Mouse (Mus musculus) midbrain, embryonic 11.5 days (tissue): Measurements from ENCODE around the gene Ccdc189. TPM values are rescaled to one million over a fixed set of nuclear protein-coding genes. Genes with fewer than 3 reads are reported as not detected.

Source experiments
- ATAC-seq: fragments of 200-750 bp; cut with Nextera tagmentation; 2 replicates; pipeline ENCODE4 v1.8.0; 2017; ENCODE audit warnings: moderate TSS enrichment, moderate library complexity; ENCODE audit not compliant: low FRiP score
- DNase-seq: peaks from one replicate; pipeline ENCODE4 v3.0.0; 2015; ENCODE audit warnings: low spot score; ENCODE audit errors: missing footprints
- H3K27ac ChIP-seq: fragments of 300-500 bp; sonication (generic); 2 replicates; pipeline ENCODE4 v1.5.1; 2014; ENCODE audit warnings: low read depth, low read length
- H3K27me3 ChIP-seq: fragments of 300-500 bp; sonication (generic); 2 replicates; pipeline ENCODE4 v1.6.1; 2014; ENCODE audit warnings: mild to moderate bottlenecking, low read length, moderate library complexity, mixed read lengths; ENCODE audit not compliant: control insufficient read depth, insufficient read depth
- H3K36me3 ChIP-seq: fragments of 300-500 bp; sonication (generic); 2 replicates; pipeline ENCODE4 v1.6.1; 2014; ENCODE audit warnings: mild to moderate bottlenecking, low read length, moderate library complexity, mixed read lengths; ENCODE audit not compliant: control insufficient read depth, insufficient read depth
- H3K4me1 ChIP-seq: fragments of 300-500 bp; sonication (generic); 2 replicates; pipeline ENCODE4 v1.6.1; 2014; ENCODE audit warnings: low read length; ENCODE audit not compliant: control insufficient read depth, insufficient read depth
- H3K4me2 ChIP-seq: fragments of 300-500 bp; sonication (generic); 2 replicates; pipeline ENCODE4 v1.6.1; 2014; ENCODE audit warnings: mild to moderate bottlenecking, moderate library complexity
- H3K4me3 ChIP-seq: fragments of 300-500 bp; sonication (generic); 2 replicates; pipeline ENCODE4 v1.5.1; 2014; ENCODE audit warnings: low read depth, low read length
- H3K9ac ChIP-seq: fragments of 300-500 bp; sonication (generic); 2 replicates; pipeline ENCODE4 v1.6.1; 2014; ENCODE audit warnings: low read length
- H3K9me3 ChIP-seq: fragments of 300-500 bp; sonication (generic); 2 replicates; pipeline ENCODE4 v1.6.1; 2016; ENCODE audit warnings: low read length; ENCODE audit not compliant: control insufficient read depth
- WGBS: fragments of 180-500 bp; shearing (Covaris S2); extraction: QIAGEN DNeasy Blood & Tissue Kit; methylation state at CpG from one replicate; pipeline ENCODE4 v1.1.7; 2014; 5-methylcytosine and 5-hydroxymethylcytosine counted together
- polyA plus RNA-seq: library from polyadenylated mRNA; unstranded; fragments of >200 nt; fragmentation: Nextera tagmentation; extraction: Ambion mirVana; gene quantifications from 2 replicates; pipeline ENCODE4 v1.2.1, GENCODE M21; 2014

Gene Ccdc189
- polyA plus RNA-seq, 1 experiment from 2014 or later = 15.8 TPM

GRCm38 (mm10) chr7:127585031-127585430 is 3.4 kb downstream of the Ccdc189 start:
- 90% methylated on average over 7 of the region's 7 CpGs for WGBS
- H3K9ac ChIP-seq = no peak overlapping the region
- DNase-seq (no peak), ATAC-seq (no peak)
- H3K4me1 ChIP-seq = peaks cover 13% of the 10 kb centered on the region
- H3K36me3 ChIP-seq = peaks cover 11% of the 10 kb centered on the region
- H3K4me3 ChIP-seq = no peak overlapping the region
- H3K9me3 ChIP-seq = no peaks in the 10 kb centered on the region
- H3K27me3 ChIP-seq = no peaks in the 10 kb centered on the region
- H3K27ac ChIP-seq = no peak overlapping the region
- no peak overlapping the region for H3K4me2 ChIP-seq

GRCm38 (mm10) chr7:127583260-127583659 is 5.1 kb downstream of the Ccdc189 start:
- ATAC-seq = no peak
- Histone ChIP-seq H3K36me3 (peaks cover 15% of the 10 kb centered on the region), H3K4me3 (no peak overlapping the region), H3K27me3 (no peaks in the 10 kb centered on the region), H3K9ac (no peak overlapping the region), H3K4me2 (no peak overlapping the region), H3K27ac (no peak overlapping the region), H3K9me3 (no peaks in the 10 kb centered on the region), H3K4me1 (peaks cover 6% of the 10 kb centered on the region)
- 91% methylated on average over 6 of the region's 6 CpGs for WGBS
- no peak for DNase-seq

- no peak overlapping the region for H3K27ac ChIP-seq
- H3K4me2 ChIP-seq = peak overlapping the region; percentile 95
- ATAC-seq (no peak), DNase-seq (no peak)
- 28% methylated on average over 7 of the region's 7 CpGs for WGBS
- H3K4me3 ChIP-seq = peak overlapping the region; percentile 78
- peaks cover 7% of the 10 kb centered on the region; the same call in 1 of the 2 replicates for H3K36me3 ChIP-seq
- peaks cover 14% of the 10 kb centered on the region for H3K4me1 ChIP-seq
- no peaks in the 10 kb centered on the region for H3K9me3 ChIP-seq
- no peaks in the 10 kb centered on the region for H3K27me3 ChIP-seq
- peak overlapping the region; percentile 88 for H3K9ac ChIP-seq
Observed at GRCm38 (mm10) chr7:127574115-127574514, 14.3 kb downstream of the Ccdc189 start.

GRCm38 (mm10) chr7:127573503-127574008 is 14.8 kb downstream of the Ccdc189 start:
- DNase-seq = peak; percentile 90
- peaks cover 7% of the 10 kb centered on the region; the same call in 1 of the 2 replicates for H3K36me3 ChIP-seq
- no peaks in the 10 kb centered on the region for H3K27me3 ChIP-seq
- H3K4me1 ChIP-seq = peaks cover 14% of the 10 kb centered on the region
- no peaks in the 10 kb centered on the region for H3K9me3 ChIP-seq
- 1% methylated on average over 24 of the region's 28 CpGs for WGBS
- peak overlapping the region; percentile 95 for H3K4me2 ChIP-seq
- H3K4me3 ChIP-seq = peak overlapping the region; percentile 78
- peak overlapping the region; percentile 88 for H3K9ac ChIP-seq
- peak overlapping the region; percentile 36; the same call in 1 of the 2 replicates for H3K27ac ChIP-seq
- ATAC-seq = no peak; the same call in 1 of the 2 replicates

- H3K27ac ChIP-seq = peak within 1 kb of the TSS; percentile 61
- peak within 1 kb of the TSS; percentile 88 for H3K9ac ChIP-seq
- peaks cover 14% of the 10 kb centered on the region for H3K4me1 ChIP-seq
- WGBS = under 1% methylated on average over 17 of the region's 17 CpGs
- peak within 1 kb of the TSS; percentile 95 for H3K4me2 ChIP-seq
- ATAC-seq (peak; percentile 98), DNase-seq (peak; percentile 95)
- no peaks in the 10 kb centered on the region for H3K27me3 ChIP-seq
- H3K9me3 ChIP-seq = no peaks in the 10 kb centered on the region
- peaks cover 4% of the 10 kb centered on the region; the same call in 1 of the 2 replicates for H3K36me3 ChIP-seq
- peak within 1 kb of the TSS; percentile 78 for H3K4me3 ChIP-seq
Observed at GRCm38 (mm10) chr7:127572895-127573471, 15.4 kb downstream of the Ccdc189 start, which contains the start of gene Phkg2. Gene Phkg2 (plus strand): TSS chr7:127573340.

GRCm38 (mm10) chr7:127564381-127565150 is 23.8 kb downstream of the Ccdc189 start:
- DNase-seq = no peak
- H3K4me3 ChIP-seq = no peak overlapping the region
- no peaks in the 10 kb centered on the region for H3K4me1 ChIP-seq
- H3K4me2 ChIP-seq = no peak overlapping the region
- no peak overlapping the region for H3K27ac ChIP-seq
- H3K9me3 ChIP-seq = no peaks in the 10 kb centered on the region
- H3K9ac ChIP-seq = no peak overlapping the region
- 93% methylated on average over 6 of the region's 6 CpGs for WGBS
- no peak for ATAC-seq
- H3K27me3 ChIP-seq = no peaks in the 10 kb centered on the region
- peaks cover 14% of the 10 kb centered on the region for H3K36me3 ChIP-seq

GRCm38 (mm10) chr7:127561340-127561858 is 27.0 kb downstream of the Ccdc189 start, which contains the start of gene Tmem265:
Gene Tmem265 (plus strand): TSS chr7:127561390.
- no peak within 1 kb of the TSS for H3K9ac ChIP-seq
- no peaks in the 10 kb centered on the region for H3K9me3 ChIP-seq
- H3K4me2 ChIP-seq = no peak within 1 kb of the TSS
- no peak for DNase-seq
- ATAC-seq = no peak
- WGBS = 91% methylated on average over 5 of the region's 5 CpGs
- no peaks in the 10 kb centered on the region for H3K27me3 ChIP-seq
- peaks cover 30% of the 10 kb centered on the region for H3K36me3 ChIP-seq
- H3K4me3 ChIP-seq = no peak within 1 kb of the TSS
- H3K27ac ChIP-seq = no peak within 1 kb of the TSS
- H3K4me1 ChIP-seq = no peaks in the 10 kb centered on the region

GRCm38 (mm10) chr7:127560580-127560979 is 27.8 kb downstream of the Ccdc189 start:
- Histone ChIP-seq H3K36me3 (peaks cover 31% of the 10 kb centered on the region), H3K27ac (no peak overlapping the region), H3K9me3 (no peaks in the 10 kb centered on the region), H3K4me2 (no peak overlapping the region), H3K9ac (no peak overlapping the region), H3K27me3 (no peaks in the 10 kb centered on the region), H3K4me1 (no peaks in the 10 kb centered on the region), H3K4me3 (no peak overlapping the region)
- WGBS = 92% methylated on average over 11 of the region's 11 CpGs
- DNase-seq (peak; percentile 76), ATAC-seq (no peak)

- peaks cover 34% of the 10 kb centered on the region for H3K36me3 ChIP-seq
- no peak overlapping the region for H3K27ac ChIP-seq
- no peak overlapping the region for H3K9ac ChIP-seq
- ATAC-seq (no peak), DNase-seq (no peak)
- 94% methylated on average over 8 of the region's 8 CpGs for WGBS
- H3K4me3 ChIP-seq = no peak overlapping the region
- no peaks in the 10 kb centered on the region for H3K27me3 ChIP-seq
- no peaks in the 10 kb centered on the region for H3K4me1 ChIP-seq
- H3K9me3 ChIP-seq = no peaks in the 10 kb centered on the region
- no peak overlapping the region for H3K4me2 ChIP-seq
Observed at GRCm38 (mm10) chr7:127551558-127551957, 36.8 kb downstream of the Ccdc189 start.
